Mouse (Mus musculus): ENCODE data around the gene Ddx41. TPM values are rescaled to one million over a fixed set of nuclear protein-coding genes. Genes with fewer than 3 reads are reported as not detected.

Gene Ddx41
- polyA plus RNA-seq, 1 experiment from 2014 or later: 56.6 TPM

GRCm38 (mm10) chr13:55516955-55517354 is 19.5 kb downstream of the Ddx41 start:
- Histone ChIP-seq H3K36me3 (ENCODE audit: control insufficient read depth, insufficient read depth, low read length) (no peaks in the 10 kb centered on the region), H3K9me3 (ENCODE audit: control insufficient read depth, low read length) (no peaks in the 10 kb centered on the region), H3K4me1 (ENCODE audit: control insufficient read depth, insufficient read depth, low read length) (peaks cover 4% of the 10 kb centered on the region), H3K27me3 (replicated peaks; ENCODE audit: control insufficient read depth, insufficient read depth, low read length) (no peaks in the 10 kb centered on the region), H3K4me3 (ENCODE audit: low read depth, low read length) (no peak overlapping the region), H3K27ac (replicated peaks; ENCODE audit: low read depth, low read length) (no peak overlapping the region), H3K9ac (ENCODE audit: low read depth, low read length) (no peak overlapping the region), H3K4me2 (ENCODE audit: low read depth, low read length) (no peak overlapping the region)
- DNase-seq (ENCODE audit: low spot score) (peak; percentile 88), ATAC-seq (ENCODE audit: low read depth) (no peak)
- 11% methylated on average over 5 of the region's 5 CpGs for WGBS

- Histone ChIP-seq H3K36me3 (ENCODE audit: control insufficient read depth, insufficient read depth, low read length) (peaks cover 17% of the 10 kb centered on the region), H3K9me3 (ENCODE audit: control insufficient read depth, low read length) (no peaks in the 10 kb centered on the region), H3K27ac (replicated peaks; ENCODE audit: low read depth, low read length) (no peak overlapping the region), H3K4me2 (ENCODE audit: low read depth, low read length) (peak overlapping the region; percentile 80), H3K9ac (ENCODE audit: low read depth, low read length) (peak overlapping the region; percentile 78; the same call in 1 of the 2 replicates), H3K4me3 (ENCODE audit: low read depth, low read length) (peak overlapping the region; percentile 76), H3K4me1 (ENCODE audit: control insufficient read depth, insufficient read depth, low read length) (peaks cover 23% of the 10 kb centered on the region), H3K27me3 (replicated peaks; ENCODE audit: control insufficient read depth, insufficient read depth, low read length) (no peaks in the 10 kb centered on the region)
- DNase-seq (ENCODE audit: low spot score): no peak
- ATAC-seq (ENCODE audit: low read depth): no peak
- WGBS: 37% methylated on average over 9 of the region's 9 CpGs
These were observed 22.6 kb downstream of the Ddx41 start for GRCm38 (mm10) chr13:55513828-55514227.

- peak; percentile 88 for DNase-seq (ENCODE audit: low spot score)
- peak; percentile 73 for ATAC-seq (ENCODE audit: low read depth)
These were observed 23.2 kb downstream of the Ddx41 start, which contains the start of gene Pdlim7 for GRCm38 (mm10) chr13:55513111-55513748. Pdlim7 (minus strand) TSS chr13:55513676.

GRCm38 (mm10) chr13:55512379-55513031 is 24.0 kb downstream of the Ddx41 start:
- Histone ChIP-seq H3K36me3 (ENCODE audit: control insufficient read depth, insufficient read depth, low read length) (peaks cover 30% of the 10 kb centered on the region), H3K4me2 (ENCODE audit: low read depth, low read length) (peak overlapping the region; percentile 80), H3K9me3 (ENCODE audit: control insufficient read depth, low read length) (no peaks in the 10 kb centered on the region), H3K4me1 (ENCODE audit: control insufficient read depth, insufficient read depth, low read length) (peaks cover 23% of the 10 kb centered on the region), H3K27me3 (replicated peaks; ENCODE audit: control insufficient read depth, insufficient read depth, low read length) (no peaks in the 10 kb centered on the region), H3K4me3 (ENCODE audit: low read depth, low read length) (peak overlapping the region; percentile 76), H3K27ac (replicated peaks; ENCODE audit: low read depth, low read length) (peak overlapping the region; percentile 85), H3K9ac (ENCODE audit: low read depth, low read length) (peak overlapping the region; percentile 78)
- DNase-seq (ENCODE audit: low spot score) (peak; percentile 90), ATAC-seq (ENCODE audit: low read depth) (peak; percentile 62)
- WGBS: 1% methylated on average over 17 of the region's 25 CpGs

More at GRCm38 (mm10) chr13:55513111-55513748, 23.2 kb downstream of the Ddx41 start, which contains the start of gene Pdlim7:
- Histone ChIP-seq H3K4me2 (ENCODE audit: low read depth, low read length) (peak within 1 kb of the TSS; percentile 80), H3K27me3 (replicated peaks; ENCODE audit: control insufficient read depth, insufficient read depth, low read length) (no peaks in the 10 kb centered on the region), H3K4me1 (ENCODE audit: control insufficient read depth, insufficient read depth, low read length) (peaks cover 23% of the 10 kb centered on the region), H3K4me3 (ENCODE audit: low read depth, low read length) (peak within 1 kb of the TSS; percentile 76), H3K9ac (ENCODE audit: low read depth, low read length) (peak within 1 kb of the TSS; percentile 78), H3K9me3 (ENCODE audit: control insufficient read depth, low read length) (no peaks in the 10 kb centered on the region), H3K27ac (replicated peaks; ENCODE audit: low read depth, low read length) (peak within 1 kb of the TSS; percentile 85), H3K36me3 (ENCODE audit: control insufficient read depth, insufficient read depth, low read length) (peaks cover 23% of the 10 kb centered on the region)
- WGBS: 1% methylated on average over 21 of the region's 55 CpGs

- DNase-seq (ENCODE audit: low spot score): no peak
- Histone ChIP-seq H3K36me3 (ENCODE audit: control insufficient read depth, insufficient read depth, low read length) (peaks cover 40% of the 10 kb centered on the region), H3K4me2 (ENCODE audit: low read depth, low read length) (peak overlapping the region; percentile 80), H3K27me3 (replicated peaks; ENCODE audit: control insufficient read depth, insufficient read depth, low read length) (no peaks in the 10 kb centered on the region), H3K4me1 (ENCODE audit: control insufficient read depth, insufficient read depth, low read length) (peaks cover 23% of the 10 kb centered on the region), H3K4me3 (ENCODE audit: low read depth, low read length) (peak overlapping the region; percentile 76), H3K9me3 (ENCODE audit: control insufficient read depth, low read length) (no peaks in the 10 kb centered on the region), H3K9ac (ENCODE audit: low read depth, low read length) (peak overlapping the region; percentile 17), H3K27ac (replicated peaks; ENCODE audit: low read depth, low read length) (peak overlapping the region; percentile 79)
- 17% methylated on average over 5 of the region's 5 CpGs for WGBS
- ATAC-seq (ENCODE audit: low read depth): no peak
These were observed 25.0 kb downstream of the Ddx41 start for GRCm38 (mm10) chr13:55511492-55511861.

GRCm38 (mm10) chr13:55510668-55511491 is 25.6 kb downstream of the Ddx41 start:
- Histone ChIP-seq H3K4me2 (ENCODE audit: low read depth, low read length) (peak overlapping the region; percentile 80), H3K27ac (replicated peaks; ENCODE audit: low read depth, low read length) (peak overlapping the region; percentile 79), H3K27me3 (replicated peaks; ENCODE audit: control insufficient read depth, insufficient read depth, low read length) (no peaks in the 10 kb centered on the region), H3K4me3 (ENCODE audit: low read depth, low read length) (peak overlapping the region; percentile 76), H3K36me3 (ENCODE audit: control insufficient read depth, insufficient read depth, low read length) (peaks cover 46% of the 10 kb centered on the region), H3K9ac (ENCODE audit: low read depth, low read length) (peak overlapping the region; percentile 17), H3K9me3 (ENCODE audit: control insufficient read depth, low read length) (no peaks in the 10 kb centered on the region), H3K4me1 (ENCODE audit: control insufficient read depth, insufficient read depth, low read length) (peaks cover 23% of the 10 kb centered on the region)
- ATAC-seq (ENCODE audit: low read depth) (peak; percentile 71), DNase-seq (ENCODE audit: low spot score) (peak; percentile 93)
- WGBS: 9% methylated on average over 6 of the region's 6 CpGs

GRCm38 (mm10) chr13:55510332-55510667 is 26.2 kb downstream of the Ddx41 start:
- Histone ChIP-seq H3K9ac (ENCODE audit: low read depth, low read length) (peak overlapping the region; percentile 17; the same call in 1 of the 2 replicates), H3K27me3 (replicated peaks; ENCODE audit: control insufficient read depth, insufficient read depth, low read length) (no peaks in the 10 kb centered on the region), H3K36me3 (ENCODE audit: control insufficient read depth, insufficient read depth, low read length) (peaks cover 52% of the 10 kb centered on the region), H3K4me2 (ENCODE audit: low read depth, low read length) (peak overlapping the region; percentile 80), H3K4me1 (ENCODE audit: control insufficient read depth, insufficient read depth, low read length) (peaks cover 23% of the 10 kb centered on the region), H3K9me3 (ENCODE audit: control insufficient read depth, low read length) (no peaks in the 10 kb centered on the region), H3K27ac (replicated peaks; ENCODE audit: low read depth, low read length) (peak overlapping the region; percentile 79), H3K4me3 (ENCODE audit: low read depth, low read length) (no peak overlapping the region)
- ATAC-seq (ENCODE audit: low read depth): 0 out of 2 replicates have a peak, but pooled peaks have one; percentile 0
- 34% methylated on average over 3 of the region's 3 CpGs for WGBS
- DNase-seq (ENCODE audit: low spot score): peak; percentile 39

- no peak overlapping the region for H3K4me2 ChIP-seq (ENCODE audit: low read depth, low read length)
- H3K4me1 ChIP-seq (ENCODE audit: control insufficient read depth, insufficient read depth, low read length): peaks cover 23% of the 10 kb centered on the region
- H3K27me3 ChIP-seq (replicated peaks; ENCODE audit: control insufficient read depth, insufficient read depth, low read length): no peaks in the 10 kb centered on the region
- DNase-seq (ENCODE audit: low spot score) (no peak), ATAC-seq (ENCODE audit: low read depth) (no peak)
- no peak overlapping the region for H3K4me3 ChIP-seq (ENCODE audit: low read depth, low read length)
- H3K9me3 ChIP-seq (ENCODE audit: control insufficient read depth, low read length): no peaks in the 10 kb centered on the region
- WGBS: 83% methylated on average over 6 of the region's 10 CpGs
- H3K9ac ChIP-seq (ENCODE audit: low read depth, low read length): no peak overlapping the region
- H3K27ac ChIP-seq (replicated peaks; ENCODE audit: low read depth, low read length): no peak overlapping the region
- peaks cover 70% of the 10 kb centered on the region for H3K36me3 ChIP-seq (ENCODE audit: control insufficient read depth, insufficient read depth, low read length)
These were observed 27.9 kb downstream of the Ddx41 start for GRCm38 (mm10) chr13:55508531-55508930.

All from embryonic facial prominence, embryonic 14.5 days (tissue).